Mouse (Mus musculus) cerebellum, postnatal 4 days (tissue): ENCODE data around the gene Cnr2.

Experiments used
- DNase-seq, 2 experiments: peaks; one replicate each; pipeline ENCODE4 v3.0.0; 2022; ENCODE audit warnings: low spot score in 2 of 2, mixed read lengths in 1 of 2

Gene Cnr2

GRCm38 (mm10) chr4:135875991-135876582 is 19.1 kb upstream of the Cnr2 start:
- peak in 1 of 2 experiments; percentile 40 for DNase-seq

DNA sequence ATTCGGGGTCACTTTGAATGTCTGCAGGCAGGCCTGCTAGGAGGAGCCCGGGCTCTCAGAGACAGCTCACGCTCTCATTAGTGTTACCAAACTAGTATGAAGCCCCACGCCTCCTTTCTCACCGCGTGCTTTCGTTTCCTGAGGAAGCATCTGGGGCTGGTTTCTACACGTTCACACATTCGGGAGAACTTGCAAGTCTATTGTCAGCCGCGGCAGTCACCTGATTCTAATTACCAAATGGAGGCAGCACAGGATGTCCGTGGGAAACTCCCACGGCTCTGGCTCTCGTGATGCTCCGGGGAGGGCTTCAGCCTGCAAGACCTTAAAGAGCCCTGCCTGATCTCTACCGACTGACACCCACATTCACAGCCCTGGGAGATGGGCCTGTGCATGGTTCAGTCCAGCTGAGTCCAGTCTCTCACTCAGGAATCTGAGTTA is 18.6 kb upstream of the Cnr2 start:
- no peak for DNase-seq

DNA sequence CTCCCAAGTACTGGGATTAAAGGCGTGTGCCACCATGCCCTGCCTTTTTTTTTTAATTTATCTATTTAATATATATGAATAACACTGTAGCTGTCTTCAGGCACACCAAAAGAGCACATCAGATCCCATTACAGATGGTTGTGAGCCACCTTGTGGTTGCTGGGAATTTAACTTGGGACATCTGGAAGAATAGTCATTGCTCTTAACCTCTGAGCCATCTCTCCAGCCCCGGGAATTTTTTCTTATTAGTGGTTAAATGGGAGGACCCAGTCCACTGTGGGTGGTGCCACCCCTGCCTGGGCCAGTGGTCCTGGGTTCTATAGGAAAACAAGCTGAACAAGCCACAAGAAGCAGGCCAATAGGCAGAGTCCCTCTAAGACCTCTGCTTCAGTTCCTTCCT is 17.5 kb upstream of the Cnr2 start:
- DNase-seq, result no peak

GRCm38 (mm10) chr4:135879021-135879420 is 16.2 kb upstream of the Cnr2 start:
- DNase-seq, result no peak

- DNase-seq, result peak in 1 of 2 experiments; percentile 14
These were observed 15.2 kb upstream of the Cnr2 start for GRCm38 (mm10) chr4:135880018-135880417.

DNA sequence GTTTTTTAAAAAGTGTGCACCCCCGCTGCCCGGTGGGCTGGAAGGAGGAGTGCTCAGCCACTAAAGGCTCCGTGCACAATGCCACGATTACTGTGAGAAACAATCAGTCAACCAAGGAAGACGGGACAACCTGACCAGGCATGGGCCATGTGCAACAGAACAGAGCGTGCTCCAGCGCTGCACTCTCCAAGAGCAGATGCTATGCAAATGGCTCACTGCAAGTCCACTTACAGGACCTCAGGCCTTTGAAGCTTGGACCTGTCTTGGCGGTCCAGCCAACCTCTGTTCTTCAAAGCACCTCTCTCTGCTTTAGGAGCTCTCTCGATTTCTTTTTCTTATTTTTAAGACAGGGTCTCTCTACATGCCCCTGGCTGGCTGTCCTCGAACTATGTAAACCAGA is 14.6 kb upstream of the Cnr2 start:
- peak in 1 of 2 experiments; percentile 16 for DNase-seq

DNA sequence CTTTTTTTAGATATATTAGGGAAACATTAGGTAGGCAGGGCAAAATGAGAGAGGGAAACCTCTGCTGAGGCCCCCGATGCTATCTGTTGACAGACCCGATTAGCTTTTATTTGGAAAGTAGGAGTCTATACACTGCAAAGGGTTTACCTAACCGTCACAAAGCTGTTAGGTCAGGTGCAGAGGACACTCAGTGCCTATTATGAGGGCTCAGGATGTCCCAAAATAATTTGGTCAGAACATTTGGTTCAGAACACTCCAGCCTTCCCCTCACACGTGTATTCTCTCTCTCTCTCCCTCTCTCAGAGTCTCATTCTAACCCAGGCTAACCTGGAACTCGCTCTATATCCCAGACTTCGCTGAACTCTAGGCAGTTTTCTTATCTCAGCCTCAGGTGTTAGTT is 13.2 kb upstream of the Cnr2 start:
- DNase-seq, result no peak

DNA sequence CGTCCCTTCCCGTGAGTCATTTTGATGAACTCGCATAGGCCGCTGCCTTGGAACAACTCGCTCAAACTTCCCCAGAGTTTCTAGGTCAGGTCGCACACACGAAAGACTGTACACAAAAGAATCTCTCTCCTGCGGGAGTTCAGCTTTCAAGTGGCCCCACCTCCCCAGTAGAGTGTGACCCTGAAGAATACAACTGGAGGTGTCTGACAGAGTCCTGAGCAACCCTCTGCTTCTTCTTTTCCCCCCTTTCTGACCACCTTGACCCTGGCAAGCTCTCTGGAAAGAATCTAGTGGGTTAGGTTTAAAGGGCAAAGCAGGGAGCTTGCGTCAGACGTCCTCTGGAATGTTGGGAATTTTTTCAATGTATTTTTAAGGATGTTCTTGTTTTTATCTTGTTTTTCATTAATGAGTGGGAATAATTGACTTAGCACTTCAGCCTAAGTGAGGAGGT is 11.8 kb upstream of the Cnr2 start:
- peak in 1 of 2 experiments; percentile 15 for DNase-seq

DNA sequence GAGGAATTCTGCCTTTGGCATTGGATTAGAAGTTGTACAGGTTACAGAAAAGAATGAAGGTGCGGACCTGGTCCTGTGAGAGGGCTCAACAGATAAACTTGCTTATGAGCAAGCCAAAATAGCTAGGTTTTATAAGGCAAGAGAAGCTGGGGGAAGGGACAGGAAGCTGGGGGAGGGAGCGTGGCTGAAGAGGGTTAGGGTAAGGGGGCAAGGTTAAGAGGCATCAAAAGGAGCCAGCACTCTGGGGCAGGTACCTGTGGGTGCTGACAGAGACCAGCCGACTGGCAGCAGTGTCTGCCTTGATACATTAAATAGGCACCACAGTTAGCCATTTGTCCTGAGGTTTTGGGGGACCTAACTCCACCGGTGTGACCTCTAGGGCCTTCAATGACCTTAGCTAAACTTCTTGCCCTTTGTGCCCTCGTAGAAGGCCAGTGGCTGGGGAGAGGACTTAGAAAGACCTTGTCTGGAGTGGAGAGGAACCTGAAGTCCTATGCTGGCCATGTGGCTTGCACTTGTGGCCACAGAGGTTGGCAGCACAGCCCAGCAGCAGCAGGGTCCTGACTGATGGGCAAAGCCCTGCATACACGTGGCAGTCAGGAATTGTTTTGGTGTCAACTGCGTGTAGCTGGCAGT is 11.2 kb upstream of the Cnr2 start:
- peak in 1 of 2 experiments; percentile 14 for DNase-seq

GRCm38 (mm10) chr4:135884531-135884930 is 10.7 kb upstream of the Cnr2 start:
- DNase-seq, result no peak

DNA sequence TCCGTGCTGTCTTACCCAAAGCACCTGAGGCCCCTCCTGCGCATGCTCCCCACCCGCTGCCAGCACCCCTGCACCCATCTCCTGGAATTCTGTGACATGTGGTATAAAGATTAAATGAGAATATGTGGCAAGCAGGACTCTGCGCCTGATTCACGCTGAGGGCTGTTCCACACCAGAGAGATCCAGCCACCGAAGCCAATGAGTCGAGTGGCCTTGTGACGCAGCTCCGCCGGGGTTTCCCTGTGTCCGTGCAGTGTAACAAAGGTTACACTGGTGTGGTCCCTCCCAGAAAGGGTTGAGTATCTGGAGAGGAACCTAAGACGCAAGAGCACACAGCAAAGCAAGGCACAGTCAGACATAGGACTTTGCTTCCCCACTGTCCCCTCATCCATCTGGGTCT is 9.5 kb upstream of the Cnr2 start:
- DNase-seq, result peak in 1 of 2 experiments; percentile 8

- peak in 1 of 2 experiments; percentile 13 for DNase-seq
These were observed 9.0 kb upstream of the Cnr2 start for GRCm38 (mm10) chr4:135886184-135886583.

- no peak for DNase-seq
These were observed 6.6 kb upstream of the Cnr2 start for GRCm38 (mm10) chr4:135888448-135889057.

GRCm38 (mm10) chr4:135889146-135889883 is 5.9 kb upstream of the Cnr2 start:
- peak in 1 of 2 experiments; percentile 4 for DNase-seq

- DNase-seq, result peak; percentile 51 to 70
These were observed 5.3 kb upstream of the Cnr2 start for GRCm38 (mm10) chr4:135889884-135890283.

GRCm38 (mm10) chr4:135891539-135891938 is 3.7 kb upstream of the Cnr2 start:
- no peak for DNase-seq

GRCm38 (mm10) chr4:135892884-135893283 is 2.3 kb upstream of the Cnr2 start:
- no peak for DNase-seq

GRCm38 (mm10) chr4:135896157-135896556 is 963 bp downstream of the Cnr2 start:
- no peak for DNase-seq

DNA sequence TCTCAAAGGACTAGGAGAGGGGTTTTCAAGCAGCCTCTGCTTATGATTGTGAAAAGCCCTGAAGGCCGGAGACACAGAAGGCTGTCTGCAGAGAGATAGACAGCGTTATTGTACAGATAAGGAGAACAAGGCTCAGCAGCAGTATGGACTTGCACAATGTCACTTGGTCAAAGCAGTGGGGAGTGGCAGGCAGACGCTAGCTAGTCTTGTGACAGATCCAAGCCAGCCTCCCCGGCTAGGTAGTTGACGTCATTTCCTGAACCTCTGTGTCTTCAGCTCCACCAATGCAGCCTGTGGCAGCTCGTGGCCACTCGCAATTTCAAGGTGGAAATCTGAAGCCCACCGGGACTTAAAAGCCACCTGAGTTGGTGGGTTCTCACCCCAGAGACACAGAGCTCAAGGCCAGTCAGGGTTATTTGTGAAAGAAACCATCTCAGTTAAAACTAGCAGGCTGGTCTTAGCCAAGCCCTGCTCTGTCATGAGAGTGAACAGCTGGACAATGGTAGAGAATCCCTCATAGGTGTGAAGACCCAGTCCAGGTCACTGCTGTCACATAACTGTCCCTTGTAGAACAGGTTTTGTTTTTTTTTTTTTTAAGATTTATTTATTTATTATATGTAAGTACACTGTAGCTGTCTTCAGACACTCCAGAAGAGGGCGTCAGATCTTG is 3.3 kb downstream of the Cnr2 start:
- DNase-seq, result no peak

DNA sequence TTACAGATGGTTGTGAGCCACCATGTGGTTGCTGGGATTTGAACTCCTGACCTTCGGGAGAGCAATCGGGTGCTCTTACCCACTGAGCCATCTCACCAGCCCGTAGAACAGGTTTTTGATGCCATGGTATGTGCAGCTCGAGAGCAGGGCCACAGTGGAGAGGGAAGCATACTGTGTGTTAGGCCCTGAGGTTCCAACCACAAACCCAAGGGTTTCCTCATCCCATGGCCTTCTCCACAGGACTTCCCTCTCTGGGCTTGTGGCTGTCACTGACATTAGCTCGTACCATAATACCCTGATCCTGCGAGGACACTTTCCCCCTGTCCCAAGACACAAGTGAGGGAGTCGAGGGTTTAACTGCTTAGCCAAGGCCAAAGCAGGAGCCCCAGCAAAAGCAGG is 3.9 kb downstream of the Cnr2 start:
- no peak for DNase-seq

GRCm38 (mm10) chr4:135900008-135900407 is 4.8 kb downstream of the Cnr2 start:
- DNase-seq, result no peak
